Mouse (Mus musculus) macrophage (primary cell): Measurements from ENCODE around the gene Slc11a1. TPM values are rescaled to one million over a fixed set of nuclear protein-coding genes. Genes with fewer than 3 reads are reported as not detected.
"Not testable (repeated sequence)": the region's sequence is repeated elsewhere in the genome, so short reads cannot be mapped to it uniquely, and the experiment has no call there.

Source experiments
- H3K27ac ChIP-seq: fragments of 350-480 bp; formaldehyde crosslinking; 2 replicates; pipeline ENCODE4 v1.9.0; 2021
- H3K36me3 ChIP-seq: fragments of 350-480 bp; formaldehyde crosslinking; 2 replicates; pipeline ENCODE4 v1.9.0; 2021; ENCODE audit errors: inconsistent target
- H3K4me3 ChIP-seq: fragments of 350-480 bp; formaldehyde crosslinking; 2 replicates; pipeline ENCODE4 v1.9.0; 2021; ENCODE audit errors: inconsistent target
- H3K79me2 ChIP-seq: fragments of 350-480 bp; formaldehyde crosslinking; 2 replicates; pipeline ENCODE4 v1.9.0; 2021; ENCODE audit errors: inconsistent target
- WGBS: methylation state at CpG from one replicate; pipeline ENCODE4 v1.1.7; 2026; ENCODE audit warnings: inconsistent platforms; ENCODE audit not compliant: missing documents; 5-methylcytosine and 5-hydroxymethylcytosine counted together
- polyA plus RNA-seq: library from polyadenylated mRNA; stranded (reverse); fragments of 250-400 nt; gene quantifications from 3 replicates; pipeline ENCODE4 v1.2.4, GENCODE M21; 2018; ENCODE audit warnings: inconsistent platforms
- total RNA-seq, 78 experiments: library from RNA; depleted of rRNA; stranded (reverse); fragments of 250-400 nt; gene quantifications; 1 replicate in 9 of 78; 2 replicates in 24 of 78; 3 replicates in 43 of 78; 4 replicates in 2 of 78; pipeline ENCODE4 v1.2.4; 2018; ENCODE audit warnings: inconsistent platforms in 56 of 78

Slc11a1 gene
- 100 to 1,000 TPM in 25 of 26 experiments, 10 to 100 TPM in 1; 65.4 to 694 (median 454) TPM for total RNA-seq (2018; cell fraction: chromatin; rRNA removed)
- total RNA-seq (2018; cell fraction: cytosol; rRNA removed) = 100 to 1,000 TPM; 292 to 674 (median 440) TPM
- total RNA-seq (2018; cell fraction: nucleus; rRNA removed) = 100 to 1,000 TPM; 115 to 958 (median 476) TPM
- 377 to 467 TPM (median 435 TPM) in 3 replicates for polyA plus RNA-seq

DNA sequence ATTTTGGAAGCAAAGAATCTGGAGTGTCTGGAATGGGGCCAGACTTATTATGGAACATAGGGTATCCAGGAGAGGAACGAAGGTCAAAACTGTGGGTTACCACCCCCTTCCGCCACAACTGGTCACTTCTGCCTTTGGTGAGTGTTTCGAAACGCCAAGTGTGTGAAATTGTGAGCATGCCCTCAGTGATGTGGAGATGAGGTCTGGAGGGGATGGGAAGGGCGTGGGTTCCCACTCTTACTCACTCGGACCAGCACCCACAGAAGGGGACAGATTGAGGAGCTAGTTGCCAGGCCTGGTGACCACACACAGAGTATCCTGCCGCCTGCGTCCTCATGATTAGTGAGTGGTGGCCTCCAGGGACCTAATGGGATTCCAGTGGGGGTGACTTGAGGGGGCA, at the start of gene Slc11a1:
Gene Slc11a1 (plus strand): TSS at position 216 of the 400 bp plus-strand sequence.
- H3K79me2 ChIP-seq = peaks cover 26% of the 10 kb centered on the region
- H3K36me3 ChIP-seq = 0 out of 2 replicates have a peak, but pooled peaks cover 5% of the 10 kb centered on the region
- peak within 1 kb of the TSS; percentile 97 for H3K27ac ChIP-seq
- 6% methylated on average over 8 of the region's 8 CpGs for WGBS
- H3K4me3 ChIP-seq = peak within 1 kb of the TSS; percentile 45

DNA sequence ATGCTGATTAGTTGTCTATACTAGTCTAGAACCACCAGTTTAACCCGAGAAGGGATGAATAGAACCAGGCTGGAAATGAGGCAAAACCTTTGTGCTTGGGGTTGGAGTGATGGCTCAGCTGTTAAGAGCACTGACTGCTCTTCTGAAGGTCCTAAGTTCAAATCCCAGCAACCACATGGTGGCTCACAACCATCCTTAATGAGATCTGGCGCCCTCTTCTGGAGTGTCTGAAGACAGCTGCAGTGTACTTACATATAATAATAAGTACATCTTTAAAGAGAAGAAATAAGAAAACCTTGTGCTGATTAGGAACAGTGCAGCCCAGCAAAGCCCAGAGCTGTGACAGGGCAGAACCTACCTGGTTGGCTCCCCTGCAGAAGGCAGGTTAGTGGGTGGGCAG, 48.1 kb upstream of the Slc11a1 start:
- H3K36me3 ChIP-seq, H3K27ac ChIP-seq, H3K79me2 ChIP-seq, H3K4me3 ChIP-seq: not testable (repeated sequence)
- WGBS = 83% methylated on average over 2 of the region's 2 CpGs

DNA sequence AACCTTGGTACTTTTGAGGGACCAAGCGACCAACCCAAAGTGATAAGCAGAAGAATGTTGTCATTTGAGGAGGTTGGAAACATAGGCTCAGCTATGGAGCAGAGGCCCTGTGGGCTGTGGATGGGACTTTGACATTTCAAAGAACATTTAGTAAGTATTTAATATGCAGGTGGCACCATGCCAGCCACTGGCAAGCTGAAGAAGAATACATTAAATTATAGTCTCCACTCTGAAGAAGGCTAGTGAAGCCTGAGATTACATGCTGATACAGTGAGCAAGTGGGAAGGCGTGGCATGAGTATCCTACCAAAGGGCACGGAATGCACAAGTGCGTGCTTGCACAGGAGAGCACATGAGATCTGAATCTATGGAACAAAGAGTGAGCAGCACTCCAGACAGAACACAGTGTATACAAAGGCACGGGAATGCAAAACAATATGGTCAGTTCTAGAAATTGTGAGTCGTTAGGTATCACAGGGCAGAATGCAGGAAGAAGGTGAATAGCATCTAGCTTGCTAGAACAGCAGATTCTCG, 45.0 kb upstream of the Slc11a1 start:
- no peak overlapping the region for H3K27ac ChIP-seq
- no peaks in the 10 kb centered on the region for H3K36me3 ChIP-seq
- H3K79me2 ChIP-seq = no peaks in the 10 kb centered on the region
- no peak overlapping the region for H3K4me3 ChIP-seq
- 91% methylated on average over 7 of the region's 7 CpGs for WGBS

DNA sequence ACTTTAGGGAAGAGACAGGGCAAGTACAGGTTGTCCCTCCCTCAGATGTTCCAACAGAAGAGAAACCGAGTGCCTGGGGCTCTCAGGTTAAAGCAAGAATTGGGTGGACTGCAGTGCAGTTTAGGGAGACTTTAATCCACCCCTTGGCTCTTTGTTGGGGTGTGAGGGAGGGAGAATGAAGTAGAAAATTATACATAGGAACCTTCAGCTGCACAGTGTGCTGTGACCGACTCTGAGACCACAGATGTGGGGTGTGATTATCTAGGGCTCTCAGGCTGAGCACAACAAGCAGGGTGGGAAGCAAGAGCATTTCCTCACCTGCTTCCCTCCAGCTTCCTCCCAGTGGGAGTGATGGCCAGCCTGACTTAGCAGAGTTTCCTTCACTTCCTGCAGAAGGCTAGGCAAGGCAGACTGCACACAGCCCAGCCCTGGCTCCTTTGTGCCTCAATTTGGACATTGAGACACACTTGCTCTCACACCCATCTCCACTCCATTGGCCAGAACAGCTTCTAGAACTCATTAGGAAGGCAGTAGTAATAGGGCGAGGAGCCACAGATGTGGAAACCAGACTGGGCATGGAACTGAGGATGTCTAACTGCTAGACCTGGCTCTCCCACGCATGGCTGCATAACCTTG, 43.8 kb upstream of the Slc11a1 start:
- no peak overlapping the region for H3K27ac ChIP-seq
- no peaks in the 10 kb centered on the region for H3K36me3 ChIP-seq
- no peaks in the 10 kb centered on the region for H3K79me2 ChIP-seq
- WGBS = 34% methylated on average over 4 of the region's 4 CpGs
- H3K4me3 ChIP-seq = no peak overlapping the region

DNA sequence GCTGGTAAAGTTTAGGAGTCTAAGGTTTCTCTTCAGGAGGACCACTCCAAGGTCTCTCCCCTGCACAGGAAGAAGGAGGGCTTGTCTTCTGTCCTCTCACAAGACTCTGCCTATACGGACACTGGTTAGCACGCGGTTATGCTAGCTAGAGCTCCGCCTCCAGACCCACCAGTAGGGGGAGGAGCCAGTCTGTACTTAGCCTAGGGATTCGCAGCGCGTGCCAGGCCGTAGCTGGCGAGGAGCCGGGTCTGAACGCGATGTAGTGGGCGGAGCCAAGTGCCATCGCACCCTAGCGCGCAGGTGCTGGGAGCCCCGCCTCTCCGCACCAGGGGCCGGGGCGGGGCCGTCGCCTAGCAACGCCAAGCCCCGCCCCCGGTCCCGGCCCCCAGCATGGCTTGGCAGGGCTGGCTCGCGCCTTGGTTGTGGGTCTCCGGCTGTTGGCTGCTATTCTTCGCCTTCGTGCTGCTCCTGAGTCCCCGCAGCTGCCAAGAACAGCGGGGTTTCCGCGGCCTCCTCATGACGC, 42.7 kb upstream of the Slc11a1 start:
- no peaks in the 10 kb centered on the region for H3K36me3 ChIP-seq
- no peak overlapping the region for H3K27ac ChIP-seq
- WGBS = under 1% methylated on average over 36 of the region's 36 CpGs
- H3K79me2 ChIP-seq = no peaks in the 10 kb centered on the region
- peak overlapping the region; percentile 31; the same call in 1 of the 2 replicates for H3K4me3 ChIP-seq

DNA sequence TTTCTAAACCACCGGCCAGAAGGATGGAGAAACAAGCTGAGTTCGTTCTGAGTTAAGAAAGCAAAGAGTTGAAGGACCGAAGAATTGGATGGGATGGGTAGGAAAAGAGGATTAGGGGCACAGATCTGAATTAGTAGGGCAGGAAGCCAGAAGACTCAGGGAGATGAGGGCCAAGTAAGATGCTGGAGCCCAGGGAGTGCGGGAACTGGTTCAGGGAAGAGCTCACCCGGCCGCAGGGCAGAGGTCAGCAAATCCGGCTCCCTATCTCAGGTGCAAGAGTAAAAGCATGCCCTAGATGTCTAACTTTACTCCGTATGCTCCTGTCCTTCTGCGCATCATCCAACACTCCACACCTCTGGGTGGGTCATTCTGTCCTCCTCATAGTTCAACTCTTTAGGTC, 42.1 kb upstream of the Slc11a1 start:
- Histone ChIP-seq H3K79me2 (no peaks in the 10 kb centered on the region), H3K27ac (no peak overlapping the region), H3K4me3 (peak overlapping the region; percentile 31; the same call in 1 of the 2 replicates), H3K36me3 (no peaks in the 10 kb centered on the region)
- 27% methylated on average over 9 of the region's 9 CpGs for WGBS

DNA sequence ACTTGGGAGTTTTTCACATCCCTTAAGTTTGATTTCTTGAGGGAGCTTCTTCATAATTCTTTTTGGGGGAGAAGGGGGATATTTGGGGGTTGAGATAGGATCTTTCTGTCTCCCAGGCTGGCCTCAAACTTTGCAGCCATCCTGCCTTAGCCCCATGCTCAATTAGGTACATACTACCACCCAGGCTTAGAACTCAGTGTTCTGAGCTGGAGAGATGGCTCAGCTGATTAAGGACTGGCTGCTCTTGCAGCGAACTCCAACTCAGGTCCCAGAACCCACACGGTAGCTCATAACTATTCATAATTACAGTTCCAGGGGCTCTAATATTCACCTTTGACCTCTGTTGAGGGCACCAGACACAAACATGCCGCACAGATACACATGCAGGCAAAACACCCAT, 40.4 kb upstream of the Slc11a1 start:
- WGBS = 97% methylated on average over 3 of the region's 3 CpGs
- no peak overlapping the region for H3K4me3 ChIP-seq
- H3K27ac ChIP-seq = no peak overlapping the region
- no peaks in the 10 kb centered on the region for H3K79me2 ChIP-seq
- H3K36me3 ChIP-seq = no peaks in the 10 kb centered on the region

DNA sequence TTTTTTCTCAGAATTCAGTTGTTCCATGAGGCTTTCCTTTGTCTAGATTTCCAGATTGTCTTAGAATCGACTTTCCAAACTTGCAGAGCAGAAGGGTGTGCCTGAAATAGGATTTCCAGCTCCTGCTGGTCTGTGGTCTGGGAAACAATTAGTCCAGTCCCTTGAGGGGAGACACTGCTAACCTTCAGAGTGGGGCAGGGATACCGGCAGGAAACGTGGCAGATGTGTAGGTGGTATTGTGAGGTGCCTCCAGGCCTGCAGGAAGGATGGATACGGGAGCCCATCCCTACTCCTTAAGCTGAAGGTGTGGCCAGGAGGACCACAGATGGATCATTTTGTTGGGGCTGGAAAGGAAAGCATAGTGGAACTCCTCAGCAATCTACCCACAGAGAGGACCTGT, 40.0 kb upstream of the Slc11a1 start:
- 86% methylated on average over 4 of the region's 4 CpGs for WGBS
- H3K27ac ChIP-seq = no peak overlapping the region
- no peaks in the 10 kb centered on the region for H3K36me3 ChIP-seq
- no peaks in the 10 kb centered on the region for H3K79me2 ChIP-seq
- no peak overlapping the region for H3K4me3 ChIP-seq

DNA sequence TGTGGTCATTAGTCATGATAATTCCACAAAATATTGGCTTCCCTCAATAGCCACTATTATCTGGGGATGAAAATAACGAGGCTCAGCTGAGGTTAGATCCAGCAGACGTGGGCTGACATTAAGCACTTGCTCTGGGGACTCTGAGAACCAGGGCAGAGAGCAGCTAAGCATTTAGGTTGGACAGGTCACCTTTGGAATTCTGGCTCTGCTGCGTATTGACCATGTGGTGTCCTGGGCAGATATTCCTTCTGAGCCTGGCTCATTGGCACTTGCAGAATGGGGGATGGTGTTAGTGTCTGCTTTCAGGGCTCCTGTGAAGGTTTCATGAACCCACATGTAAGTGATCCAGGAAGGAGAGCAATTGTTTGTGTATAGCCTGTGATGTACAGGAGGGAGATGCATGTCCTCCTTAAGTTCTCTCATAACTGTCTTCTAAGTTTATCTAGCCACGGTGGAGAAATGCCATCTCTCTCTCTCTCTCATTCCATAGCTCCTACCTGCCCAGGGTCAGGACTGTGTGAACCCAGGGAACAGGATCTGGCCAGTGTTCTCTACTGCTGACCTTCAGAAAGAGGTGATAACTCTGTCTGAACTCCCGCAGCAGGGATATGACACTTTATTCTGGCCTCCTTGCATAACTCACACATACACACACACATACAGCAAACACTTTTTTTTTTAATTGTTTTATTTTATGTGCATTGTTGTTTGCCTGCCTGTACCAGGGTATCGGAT, 39.4 kb upstream of the Slc11a1 start:
- H3K27ac ChIP-seq = no peak overlapping the region
- WGBS = 91% methylated on average over 6 of the region's 6 CpGs
- no peak overlapping the region for H3K4me3 ChIP-seq
- H3K79me2 ChIP-seq = no peaks in the 10 kb centered on the region
- no peaks in the 10 kb centered on the region for H3K36me3 ChIP-seq

DNA sequence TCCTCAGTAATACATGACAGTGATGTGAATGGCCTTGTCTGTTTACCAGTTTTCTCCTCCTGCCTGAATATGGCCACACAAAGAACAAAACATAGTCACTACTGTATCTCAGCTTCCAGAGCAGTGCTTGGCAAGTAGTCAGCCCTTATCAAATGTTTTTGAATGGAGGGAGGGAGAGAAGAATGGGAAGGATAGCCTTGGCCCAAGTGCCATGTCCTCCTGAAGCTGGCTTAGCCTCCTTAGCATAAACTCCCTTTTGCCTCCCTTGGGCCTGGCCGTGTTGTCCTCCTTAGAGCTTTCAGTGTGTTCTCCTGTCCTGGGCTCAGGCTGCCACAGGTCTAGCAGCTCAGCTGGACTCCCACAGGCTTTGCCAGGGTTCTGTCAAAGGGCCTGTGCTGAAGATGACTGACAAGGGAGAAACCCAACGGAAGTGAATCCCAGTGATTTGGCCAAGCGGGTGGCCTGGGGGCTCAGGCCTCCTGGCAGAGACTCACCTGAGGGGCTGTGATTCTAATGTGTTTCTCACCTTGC, 37.7 kb upstream of the Slc11a1 start:
- Histone ChIP-seq H3K4me3 (no peak overlapping the region), H3K27ac (no peak overlapping the region), H3K36me3 (no peaks in the 10 kb centered on the region), H3K79me2 (no peaks in the 10 kb centered on the region)
- WGBS = 97% methylated on average over 3 of the region's 3 CpGs

DNA sequence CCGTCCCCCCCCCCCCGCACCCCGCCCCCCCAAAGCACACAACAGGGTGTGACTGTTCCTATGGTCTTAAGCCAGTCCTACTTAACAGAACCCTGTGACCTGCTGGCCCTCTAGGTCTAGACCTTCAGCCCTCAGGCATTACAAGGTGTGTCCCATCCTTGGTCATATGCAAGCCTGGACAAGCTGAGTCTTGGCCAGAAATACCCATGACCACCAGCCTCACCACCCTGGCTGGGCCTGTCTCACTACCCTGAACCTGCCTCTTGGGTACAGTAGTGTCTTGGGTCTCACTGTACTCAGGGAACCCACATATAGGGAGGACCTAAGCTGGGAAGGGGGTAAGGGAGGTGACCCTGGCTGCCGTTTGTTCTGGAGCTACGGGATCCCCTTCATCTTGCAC, 37.0 kb upstream of the Slc11a1 start:
- H3K36me3 ChIP-seq = no peaks in the 10 kb centered on the region
- no peaks in the 10 kb centered on the region for H3K79me2 ChIP-seq
- whole genome bisulfite sequencing = 100% methylated on average over 2 of the region's 5 CpGs
- no peak overlapping the region for H3K4me3 ChIP-seq
- no peak overlapping the region for H3K27ac ChIP-seq

DNA sequence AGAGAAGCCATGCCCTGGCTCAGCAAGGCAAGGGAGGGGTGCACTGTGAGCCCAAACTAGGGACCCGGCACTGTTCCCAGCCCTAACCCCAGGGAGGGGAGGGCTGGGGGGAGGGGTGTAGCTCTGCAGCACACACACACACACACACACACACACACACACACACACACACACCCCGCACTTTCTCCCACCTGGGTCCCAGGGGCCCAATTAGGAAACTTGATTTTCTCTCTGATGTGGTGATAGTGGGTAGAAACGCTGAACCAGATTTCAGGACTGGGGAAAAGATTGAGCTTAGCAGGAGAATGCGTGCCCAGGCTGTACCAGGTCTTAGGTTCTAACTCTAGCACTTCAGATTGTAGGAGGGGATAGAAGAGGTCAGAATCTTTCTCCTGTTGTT, 36.4 kb upstream of the Slc11a1 start:
- 87% methylated on average over 4 of the region's 4 CpGs for WGBS
- Histone ChIP-seq H3K79me2 (no peaks in the 10 kb centered on the region), H3K27ac (no peak overlapping the region), H3K4me3 (no peak overlapping the region), H3K36me3 (no peaks in the 10 kb centered on the region)

DNA sequence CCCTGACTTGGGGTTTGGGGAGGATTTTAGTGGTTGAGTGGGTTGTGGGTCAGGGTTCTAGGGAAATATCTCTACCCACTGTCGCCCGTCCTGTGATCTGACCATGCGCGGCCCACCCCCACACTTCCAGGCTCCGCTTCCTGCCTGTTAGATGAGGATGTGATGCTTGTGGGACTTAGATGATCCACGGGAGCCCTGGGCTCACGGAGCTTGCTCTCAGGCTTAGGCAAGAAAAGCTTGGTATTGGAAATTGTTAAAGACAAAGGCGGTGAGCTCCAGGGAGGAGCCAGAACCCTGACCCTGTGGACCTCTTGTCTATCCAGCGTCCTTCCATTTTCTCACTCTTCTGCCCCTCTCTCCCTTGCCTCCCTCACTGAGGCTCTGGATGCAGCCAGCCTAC, 35.1 kb upstream of the Slc11a1 start:
- WGBS = 97% methylated on average over 9 of the region's 9 CpGs
- Histone ChIP-seq H3K4me3 (no peak overlapping the region), H3K36me3 (no peaks in the 10 kb centered on the region), H3K79me2 (no peaks in the 10 kb centered on the region), H3K27ac (no peak overlapping the region)

DNA sequence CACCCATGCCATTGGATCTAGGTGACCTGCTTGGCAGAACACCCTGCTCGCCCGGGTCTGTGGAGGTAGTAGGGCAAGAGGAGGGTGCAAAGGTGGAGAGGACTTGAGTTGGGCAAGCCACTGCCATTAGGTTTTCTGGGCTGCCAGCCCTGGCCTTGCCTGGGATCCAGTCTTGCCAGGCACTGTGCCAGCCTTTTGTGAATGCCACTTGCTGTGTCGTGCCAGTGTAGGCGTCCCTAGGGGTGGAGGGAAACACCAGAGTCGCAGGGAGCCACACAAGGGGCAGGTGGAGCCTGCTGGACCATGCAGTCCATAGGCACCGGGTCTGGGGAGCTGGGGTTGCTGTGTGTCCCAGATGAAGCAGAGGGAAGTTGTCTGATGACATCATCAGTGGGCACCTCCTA, 34.6 kb upstream of the Slc11a1 start:
- Histone ChIP-seq H3K36me3 (no peaks in the 10 kb centered on the region), H3K4me3 (no peak overlapping the region), H3K79me2 (no peaks in the 10 kb centered on the region), H3K27ac (no peak overlapping the region)
- 88% methylated on average over 5 of the region's 6 CpGs for WGBS

DNA sequence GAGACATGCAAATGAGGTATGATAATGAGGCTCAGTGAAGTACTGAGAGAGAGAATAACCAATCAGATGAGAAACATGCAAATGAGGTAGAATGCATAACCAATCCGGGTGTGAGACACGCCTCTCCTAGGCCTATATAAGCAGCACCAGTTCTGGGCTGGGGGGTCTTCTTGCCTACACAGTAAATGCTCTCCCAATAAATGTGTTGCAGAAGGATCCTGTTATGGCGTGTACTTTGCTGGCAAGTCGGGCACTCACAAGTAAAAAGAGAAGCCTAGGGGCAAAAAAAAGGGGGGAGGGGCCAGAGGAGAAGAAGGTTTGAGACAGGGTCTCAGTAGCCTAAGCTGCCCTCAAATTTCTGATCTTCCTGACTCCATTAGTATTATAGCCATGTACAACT, 34.0 kb upstream of the Slc11a1 start:
- not testable (repeated sequence) for H3K79me2 ChIP-seq, H3K27ac ChIP-seq, H3K4me3 ChIP-seq, H3K36me3 ChIP-seq
- 94% methylated on average over 4 of the region's 4 CpGs for WGBS
